Mouse (Mus musculus) liver, embryonic 15.5 days (tissue): ENCODE results near the gene Pdik1l. TPM values are rescaled to one million over a fixed set of nuclear protein-coding genes. Genes with fewer than 3 reads are reported as not detected.

Experiments
- ATAC-seq: fragments of 200-750 bp; cut with Nextera tagmentation; 2 replicates; pipeline ENCODE4 v1.8.0; 2017; ENCODE audit warnings: moderate number of reproducible peaks, mild to moderate bottlenecking, moderate library complexity; ENCODE audit not compliant: insufficient read depth
- H3K27ac ChIP-seq: fragments of 300-500 bp; sonication (generic); replicated peaks from 2 replicates; pipeline ENCODE4 v1.5.1; 2015; ENCODE audit warnings: mild to moderate bottlenecking, inconsistent platforms
- H3K27me3 ChIP-seq: fragments of 300-500 bp; sonication (generic); 2 replicates; pipeline ENCODE4 v1.6.1; 2015; ENCODE audit warnings: mild to moderate bottlenecking, inconsistent platforms
- H3K36me3 ChIP-seq: fragments of 300-500 bp; sonication (generic); replicated peaks from 2 replicates; pipeline ENCODE4 v1.6.1; 2015; ENCODE audit warnings: moderate library complexity, mild to moderate bottlenecking, inconsistent platforms
- H3K4me1 ChIP-seq: fragments of 300-500 bp; sonication (generic); replicated peaks from 2 replicates; pipeline ENCODE4 v1.6.1; 2015; ENCODE audit warnings: inconsistent platforms
- H3K4me2 ChIP-seq: fragments of 300-500 bp; sonication (generic); 2 replicates; pipeline ENCODE4 v1.6.1; 2015; ENCODE audit warnings: moderate library complexity, mild to moderate bottlenecking, inconsistent platforms
- H3K4me3 ChIP-seq: fragments of 300-500 bp; sonication (generic); replicated peaks from 2 replicates; pipeline ENCODE4 v1.5.1; 2015; ENCODE audit warnings: mild to moderate bottlenecking, inconsistent platforms
- H3K9ac ChIP-seq: fragments of 300-500 bp; sonication (generic); 2 replicates; pipeline ENCODE4 v1.6.1; 2015; ENCODE audit warnings: moderate library complexity, mild to moderate bottlenecking, inconsistent platforms
- H3K9me3 ChIP-seq: fragments of 300-500 bp; sonication (generic); replicated peaks from 2 replicates; pipeline ENCODE4 v1.6.1; 2016; ENCODE audit warnings: inconsistent platforms
- WGBS: fragments of 180-500 bp; shearing (Covaris S2); methylation state at CpG from one replicate; pipeline ENCODE4 v1.1.7; 2015; ENCODE audit warnings: mixed read lengths; ENCODE audit not compliant: insufficient replicate concordance; 5-methylcytosine and 5-hydroxymethylcytosine counted together
- polyA plus RNA-seq: library from polyadenylated mRNA; unstranded; fragments of >200 nt; fragmentation: Nextera tagmentation; extraction: Ambion mirVana; gene quantifications from 2 replicates; pipeline ENCODE4 v1.2.1, GENCODE M21; 2015

Pdik1l gene
- polyA plus RNA-seq, 1 experiment from 2014 or later: 9.8 TPM

- Histone ChIP-seq H3K36me3 (no peaks in the 10 kb centered on the region), H3K4me1 (peaks cover 57% of the 10 kb centered on the region), H3K27ac (no peak overlapping the region), H3K27me3 (peaks cover 92% of the 10 kb centered on the region), H3K9ac (no peak overlapping the region), H3K9me3 (no peaks in the 10 kb centered on the region), H3K4me3 (peak overlapping the region; percentile 33), H3K4me2 (peak overlapping the region; percentile 61)
- ATAC-seq: no peak
- 2% methylated on average over 30 of the region's 30 CpGs for WGBS
These were observed 38.0 kb downstream of the Pdik1l start for GRCm38 (mm10) chr4:134249651-134250050.

DNA sequence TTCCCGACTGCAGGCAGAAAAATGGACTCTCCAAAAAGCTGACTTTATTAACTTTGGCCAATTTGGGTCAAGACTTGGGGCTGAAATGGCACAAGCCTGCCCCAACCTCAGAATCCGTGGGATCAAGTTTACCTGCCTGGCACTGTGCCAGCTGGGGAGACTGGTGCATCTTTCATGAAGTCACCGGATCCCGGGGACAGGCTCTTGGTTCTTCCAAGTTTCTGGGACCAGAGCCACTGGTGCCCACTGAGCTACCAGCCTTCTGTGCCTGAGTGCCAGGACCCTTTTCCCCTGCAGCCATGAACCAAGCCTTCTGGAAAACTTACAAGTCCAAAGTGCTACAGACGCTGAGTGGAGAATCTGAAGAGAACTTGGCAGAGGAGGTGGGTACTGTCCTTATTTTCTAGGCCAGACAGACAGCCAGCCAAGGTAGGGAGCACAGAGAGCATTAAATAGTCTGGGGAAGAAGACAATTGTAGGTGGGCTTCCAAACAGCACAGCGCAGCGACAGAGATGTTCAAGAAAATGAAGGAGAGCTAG lies 40.9 kb downstream of the Pdik1l start, which contains the start of gene Gm30191:
Gm30191 (plus strand) TSS at position 217 of the 540 bp plus-strand sequence.
- Histone ChIP-seq H3K4me1 (peaks cover 45% of the 10 kb centered on the region), H3K4me3 (peak within 1 kb of the TSS; percentile 79), H3K27ac (no peak within 1 kb of the TSS), H3K9ac (0 out of 2 replicates have a peak within 1 kb of the TSS, but pooled peaks have one; percentile 71), H3K4me2 (peak within 1 kb of the TSS; percentile 98), H3K36me3 (no peaks in the 10 kb centered on the region), H3K27me3 (peaks cover 63% of the 10 kb centered on the region), H3K9me3 (no peaks in the 10 kb centered on the region)
- no peak for ATAC-seq
- 62% methylated on average over 7 of the region's 7 CpGs for WGBS

DNA sequence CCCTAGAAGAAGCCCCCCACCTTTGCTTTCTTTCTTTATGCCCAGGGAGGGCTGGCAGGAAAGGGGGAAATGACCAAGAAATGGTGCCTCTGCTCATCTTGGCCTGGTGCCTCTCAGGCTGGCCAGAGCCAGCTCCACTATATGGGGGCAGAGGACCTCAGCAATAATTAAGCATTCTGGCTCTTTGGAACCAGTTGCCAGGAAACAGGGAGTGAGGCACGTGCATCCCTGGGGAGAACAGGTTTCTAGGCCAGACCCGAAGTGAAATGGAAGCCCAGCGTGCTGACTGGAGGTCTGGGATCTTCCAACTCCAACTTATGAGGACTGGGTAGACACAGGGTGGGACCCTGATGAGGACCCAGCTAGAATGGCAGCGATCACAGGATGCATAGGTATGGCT lies 41.4 kb downstream of the Pdik1l start:
- H3K4me3 ChIP-seq: no peak overlapping the region
- H3K27me3 ChIP-seq: peaks cover 58% of the 10 kb centered on the region
- no peak for ATAC-seq
- H3K4me1 ChIP-seq: peaks cover 40% of the 10 kb centered on the region
- WGBS: 51% methylated on average over 4 of the region's 4 CpGs
- H3K36me3 ChIP-seq: no peaks in the 10 kb centered on the region
- no peak overlapping the region for H3K27ac ChIP-seq
- no peak overlapping the region for H3K9ac ChIP-seq
- no peak overlapping the region for H3K4me2 ChIP-seq
- no peaks in the 10 kb centered on the region for H3K9me3 ChIP-seq

GRCm38 (mm10) chr4:134245148-134245843 lies 42.4 kb downstream of the Pdik1l start, which contains the start of gene Zfp593:
TSS of gene Zfp593 (minus strand) at chr4:134245592.
- Histone ChIP-seq H3K4me3 (peak within 1 kb of the TSS; percentile 79), H3K27me3 (peaks cover 48% of the 10 kb centered on the region), H3K9me3 (no peaks in the 10 kb centered on the region), H3K4me1 (peaks cover 30% of the 10 kb centered on the region), H3K36me3 (no peaks in the 10 kb centered on the region), H3K27ac (peak within 1 kb of the TSS; percentile 51; the same call in 1 of the 2 replicates), H3K4me2 (peak within 1 kb of the TSS; percentile 98), H3K9ac (peak within 1 kb of the TSS; percentile 71)
- under 1% methylated on average over 60 of the region's 60 CpGs for WGBS
- peak; percentile 76 for ATAC-seq

DNA sequence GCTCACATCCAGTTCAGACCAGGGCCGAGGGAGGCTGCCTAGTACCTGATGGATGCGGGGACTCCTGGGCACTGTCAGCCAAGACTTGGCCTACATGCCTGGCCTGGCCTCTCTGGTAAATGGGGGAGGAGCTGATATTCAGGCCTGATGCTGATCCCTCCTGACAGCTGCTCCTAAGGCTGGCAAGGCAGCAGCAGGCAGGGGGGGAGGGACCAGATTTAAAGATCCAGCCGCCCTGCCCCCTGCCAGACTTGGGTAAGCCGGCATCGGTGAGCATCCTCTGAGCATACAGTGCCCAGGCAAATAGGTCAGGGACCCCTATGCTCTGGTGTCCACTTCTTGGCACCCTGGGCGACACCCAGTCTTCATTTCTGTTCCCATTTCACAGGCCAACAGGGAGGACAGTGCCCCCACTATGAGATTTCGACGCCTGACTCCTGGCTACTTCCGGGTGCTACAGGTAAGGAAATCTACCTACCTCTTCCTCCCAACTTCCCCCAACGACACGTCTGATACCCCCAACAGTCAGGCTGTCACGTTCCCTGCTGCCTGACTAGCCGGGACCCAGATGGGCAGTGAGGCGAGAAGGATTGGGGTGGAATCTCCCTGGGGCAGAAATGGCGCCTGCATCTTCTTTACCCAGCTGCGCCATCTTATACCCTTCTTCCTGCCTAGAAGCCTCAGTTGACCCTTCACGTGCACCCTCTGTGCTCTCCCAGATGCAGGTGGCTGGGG lies 44.0 kb downstream of the Pdik1l start, which contains the start of gene E130218I03Rik:
E130218I03Rik (plus strand) TSS at position 147 of the 735 bp plus-strand sequence.
- H3K9me3 ChIP-seq: no peaks in the 10 kb centered on the region
- H3K4me3 ChIP-seq: peak within 1 kb of the TSS; percentile 79
- H3K27me3 ChIP-seq: peaks cover 36% of the 10 kb centered on the region
- H3K27ac ChIP-seq: no peak within 1 kb of the TSS
- 86% methylated on average over 17 of the region's 17 CpGs for WGBS
- H3K9ac ChIP-seq: peak within 1 kb of the TSS; percentile 71; the same call in 1 of the 2 replicates
- peaks cover 24% of the 10 kb centered on the region for H3K4me1 ChIP-seq
- no peak for ATAC-seq
- H3K4me2 ChIP-seq: peak within 1 kb of the TSS; percentile 98
- H3K36me3 ChIP-seq: no peaks in the 10 kb centered on the region

- Histone ChIP-seq H3K27me3 (peaks cover 49% of the 10 kb centered on the region), H3K36me3 (no peaks in the 10 kb centered on the region), H3K27ac (no peak overlapping the region), H3K4me3 (no peak overlapping the region), H3K9ac (no peak overlapping the region), H3K4me2 (peak overlapping the region; percentile 46), H3K9me3 (no peaks in the 10 kb centered on the region), H3K4me1 (peaks cover 13% of the 10 kb centered on the region)
- 6% methylated on average over 10 of the region's 10 CpGs for WGBS
- no peak for ATAC-seq
These were observed 49.0 kb downstream of the Pdik1l start for GRCm38 (mm10) chr4:134238686-134239085.

DNA sequence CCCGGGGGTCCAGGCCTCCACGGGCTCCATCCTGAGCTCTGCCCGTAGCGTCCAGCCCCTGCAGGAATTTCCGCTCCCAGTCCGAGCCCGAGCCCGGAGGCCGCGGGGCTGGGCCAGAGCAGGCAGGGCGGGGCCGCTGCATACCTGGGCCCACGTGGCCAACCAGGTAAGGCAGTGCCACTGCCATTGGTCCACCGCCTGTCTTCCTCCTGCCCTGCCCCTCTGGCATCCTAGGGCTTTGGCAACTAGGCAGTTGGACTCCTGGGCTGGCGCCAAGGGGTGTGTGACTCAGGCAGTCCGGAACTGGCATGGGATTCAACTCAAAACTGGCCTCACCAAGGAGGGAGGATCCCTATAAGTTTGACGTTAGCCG lies 49.4 kb downstream of the Pdik1l start, which contains the start of gene Cnksr1:
Cnksr1 (minus strand) TSS at position 121 of the 373 bp plus-strand sequence.
- ATAC-seq: no peak
- peaks cover 13% of the 10 kb centered on the region for H3K4me1 ChIP-seq
- no peak within 1 kb of the TSS for H3K4me3 ChIP-seq
- WGBS: 12% methylated on average over 18 of the region's 18 CpGs
- no peaks in the 10 kb centered on the region for H3K36me3 ChIP-seq
- no peak within 1 kb of the TSS for H3K9ac ChIP-seq
- peaks cover 53% of the 10 kb centered on the region for H3K27me3 ChIP-seq
- peak within 1 kb of the TSS; percentile 46 for H3K4me2 ChIP-seq
- H3K9me3 ChIP-seq: no peaks in the 10 kb centered on the region
- no peak within 1 kb of the TSS for H3K27ac ChIP-seq

DNA sequence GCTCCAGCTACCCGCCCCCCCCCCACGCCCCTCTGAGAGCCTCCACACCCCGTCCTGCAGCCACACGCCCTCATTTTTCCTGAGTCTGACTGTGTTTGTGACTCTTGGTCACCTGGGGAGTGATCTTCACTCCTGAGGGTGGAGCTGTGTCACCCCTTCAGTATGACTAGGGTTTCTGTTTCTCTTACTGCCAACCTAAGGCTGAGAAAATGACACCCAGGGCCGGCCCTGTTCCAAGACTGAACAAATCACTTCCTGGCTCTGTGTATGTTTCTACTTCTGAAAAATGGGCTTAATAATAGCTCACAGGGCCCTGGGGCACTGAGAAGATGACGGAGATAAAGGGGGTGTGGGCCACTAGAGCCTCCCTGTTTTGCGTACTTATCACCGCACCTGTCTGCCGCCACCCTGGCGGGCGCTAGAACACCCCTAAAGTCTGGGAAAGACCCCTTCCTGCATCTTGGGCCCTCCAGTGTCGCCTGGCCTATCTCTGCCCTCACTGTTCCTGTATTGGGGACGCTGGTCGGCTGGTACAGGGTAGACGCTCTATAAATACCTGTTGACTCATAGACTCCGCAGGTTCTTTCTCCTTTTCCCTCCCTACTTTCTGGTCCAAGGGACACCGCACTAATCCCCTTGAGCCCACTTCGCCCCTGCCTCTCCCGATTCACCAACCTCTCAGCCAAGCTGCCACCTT lies 50.0 kb downstream of the Pdik1l start:
- 24% methylated on average over 19 of the region's 19 CpGs for whole genome bisulfite sequencing
- ATAC-seq: no peak
- H3K36me3 ChIP-seq: no peaks in the 10 kb centered on the region
- peaks cover 13% of the 10 kb centered on the region for H3K4me1 ChIP-seq
- H3K9me3 ChIP-seq: no peaks in the 10 kb centered on the region
- H3K4me2 ChIP-seq: peak overlapping the region; percentile 46
- H3K27ac ChIP-seq: no peak overlapping the region
- no peak overlapping the region for H3K9ac ChIP-seq
- H3K27me3 ChIP-seq: peaks cover 57% of the 10 kb centered on the region
- H3K4me3 ChIP-seq: no peak overlapping the region

GRCm38 (mm10) chr4:134234876-134235275 lies 52.8 kb downstream of the Pdik1l start:
- ATAC-seq: no peak
- WGBS: 49% methylated on average over 5 of the region's 5 CpGs
- no peak overlapping the region for H3K27ac ChIP-seq
- H3K9me3 ChIP-seq: no peaks in the 10 kb centered on the region
- peaks cover 13% of the 10 kb centered on the region for H3K4me1 ChIP-seq
- H3K9ac ChIP-seq: no peak overlapping the region
- H3K27me3 ChIP-seq: peaks cover 65% of the 10 kb centered on the region
- H3K4me3 ChIP-seq: no peak overlapping the region
- H3K4me2 ChIP-seq: no peak overlapping the region
- no peaks in the 10 kb centered on the region for H3K36me3 ChIP-seq

DNA sequence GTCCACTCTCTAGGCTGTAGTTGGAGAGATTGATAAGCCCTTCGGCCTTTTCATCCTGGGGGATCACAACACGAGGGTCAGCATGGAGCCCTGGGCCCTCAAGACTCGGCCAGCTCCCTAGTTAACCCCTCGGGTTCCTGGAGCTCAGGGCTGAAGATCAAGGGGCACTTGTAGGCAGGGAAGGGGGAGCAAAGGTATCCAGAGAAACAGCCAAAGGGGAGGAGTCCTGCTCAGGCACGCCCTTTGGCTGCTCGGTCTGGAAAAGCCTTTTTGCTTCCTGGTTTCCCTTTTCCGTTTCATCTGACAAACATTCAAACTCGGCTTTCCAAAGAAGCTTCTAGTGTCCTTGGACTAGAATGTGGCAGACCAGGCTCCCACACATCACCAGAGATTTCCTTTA lies 57.3 kb downstream of the Pdik1l start:
- peaks cover 36% of the 10 kb centered on the region for H3K27me3 ChIP-seq
- H3K27ac ChIP-seq: no peak overlapping the region
- no peak overlapping the region for H3K9ac ChIP-seq
- no peaks in the 10 kb centered on the region for H3K9me3 ChIP-seq
- H3K4me3 ChIP-seq: no peak overlapping the region
- 33% methylated on average over 8 of the region's 8 CpGs for WGBS
- H3K36me3 ChIP-seq: no peaks in the 10 kb centered on the region
- no peak overlapping the region for H3K4me2 ChIP-seq
- no peaks in the 10 kb centered on the region for H3K4me1 ChIP-seq
- ATAC-seq: no peak
